Mouse (Mus musculus): ENCODE results near the gene Tbx10. TPM values are rescaled to one million over a fixed set of nuclear protein-coding genes. Genes with fewer than 3 reads are reported as not detected.
"Not testable (repeated sequence)": the region's sequence is repeated elsewhere in the genome, so short reads cannot be mapped to it uniquely, and the experiment has no call there.

Tbx10 gene
- total RNA-seq, 2 experiments from 2014 or later: not detected

- not testable (repeated sequence) for DNase-seq (ENCODE audit: extremely low spot score in 1 of 2, low spot score in 1 of 2)
Measured at GRCm38 (mm10) chr19:3974608-3975007, 17.9 kb upstream of the Tbx10 start.

- DNase-seq (ENCODE audit: extremely low spot score in 1 of 2, low spot score in 1 of 2): no peak
Measured at GRCm38 (mm10) chr19:3975866-3976265, 16.7 kb upstream of the Tbx10 start.

- DNase-seq (ENCODE audit: extremely low spot score in 1 of 2, low spot score in 1 of 2): peak; percentile 51 to 84
Measured at GRCm38 (mm10) chr19:3980309-3980708, 12.2 kb upstream of the Tbx10 start.

- DNase-seq (ENCODE audit: extremely low spot score in 1 of 2, low spot score in 1 of 2): no peak
Measured at GRCm38 (mm10) chr19:3980917-3981316, 11.6 kb upstream of the Tbx10 start.

GRCm38 (mm10) chr19:3983527-3984200 is 8.9 kb upstream of the Tbx10 start:
- no peak for DNase-seq (ENCODE audit: extremely low spot score in 1 of 2, low spot score in 1 of 2)

- DNase-seq (ENCODE audit: extremely low spot score in 1 of 2, low spot score in 1 of 2): no peak
Measured at GRCm38 (mm10) chr19:3985261-3985681, 7.3 kb upstream of the Tbx10 start.

GRCm38 (mm10) chr19:3986334-3986733 is 6.2 kb upstream of the Tbx10 start, which contains the start of gene Acy3:
Gene Acy3, plus strand, starts transcription at chr19:3986570.
- peak in 1 of 2 experiments; percentile 29 for DNase-seq (ENCODE audit: extremely low spot score in 1 of 2, low spot score in 1 of 2)

- DNase-seq (ENCODE audit: extremely low spot score in 1 of 2, low spot score in 1 of 2): no peak
Measured at GRCm38 (mm10) chr19:3988066-3988465, 4.5 kb upstream of the Tbx10 start.

- DNase-seq (ENCODE audit: extremely low spot score in 1 of 2, low spot score in 1 of 2): no peak
Measured at GRCm38 (mm10) chr19:3988750-3989149, 3.8 kb upstream of the Tbx10 start.

GRCm38 (mm10) chr19:3990804-3991203 is 1.7 kb upstream of the Tbx10 start:
- DNase-seq (ENCODE audit: extremely low spot score in 1 of 2, low spot score in 1 of 2): no peak

GRCm38 (mm10) chr19:3991562-3991961 is 990 bp upstream of the Tbx10 start:
- DNase-seq (ENCODE audit: extremely low spot score in 1 of 2, low spot score in 1 of 2): no peak

- no peak for DNase-seq (ENCODE audit: extremely low spot score in 1 of 2, low spot score in 1 of 2)
Measured at GRCm38 (mm10) chr19:3991966-3992365, 586 bp upstream of the Tbx10 start.

- no peak for DNase-seq (ENCODE audit: extremely low spot score in 1 of 2, low spot score in 1 of 2)
Measured at GRCm38 (mm10) chr19:3994932-3995331, 2.4 kb downstream of the Tbx10 start.

- DNase-seq (ENCODE audit: extremely low spot score in 1 of 2, low spot score in 1 of 2): no peak
Measured at GRCm38 (mm10) chr19:3995505-3995904, 3.0 kb downstream of the Tbx10 start.

- DNase-seq (ENCODE audit: extremely low spot score in 1 of 2, low spot score in 1 of 2): no peak
Measured at GRCm38 (mm10) chr19:3996106-3996505, 3.6 kb downstream of the Tbx10 start.

GRCm38 (mm10) chr19:3996747-3997146 is 4.2 kb downstream of the Tbx10 start:
- DNase-seq (ENCODE audit: extremely low spot score in 1 of 2, low spot score in 1 of 2): no peak

GRCm38 (mm10) chr19:3997231-3997630 is 4.7 kb downstream of the Tbx10 start:
- no peak for DNase-seq (ENCODE audit: extremely low spot score in 1 of 2, low spot score in 1 of 2)

- DNase-seq (ENCODE audit: extremely low spot score in 1 of 2, low spot score in 1 of 2): no peak
Measured at GRCm38 (mm10) chr19:3998335-3998734, 5.8 kb downstream of the Tbx10 start.

- no peak for DNase-seq (ENCODE audit: extremely low spot score in 1 of 2, low spot score in 1 of 2)
Measured at GRCm38 (mm10) chr19:3999121-3999730, 6.7 kb downstream of the Tbx10 start.

GRCm38 (mm10) chr19:4000119-4000900 is 7.8 kb downstream of the Tbx10 start, which contains the start of the genes Nudt8 and Gm49405:
Gene Nudt8, plus strand, starts transcription at chr19:4000580.
Gene Gm49405, plus strand, starts transcription at chr19:4000626.
- DNase-seq (ENCODE audit: extremely low spot score in 1 of 2, low spot score in 1 of 2): peak; percentile 83 to 96

- no peak for DNase-seq (ENCODE audit: extremely low spot score in 1 of 2, low spot score in 1 of 2)
Measured at GRCm38 (mm10) chr19:4000949-4001525, 8.5 kb downstream of the Tbx10 start.

Data from layer of hippocampus, postnatal 25 days (tissue).